Mouse (Mus musculus) CD4-positive, CD25-positive, alpha-beta regulatory T cell, adult 4 months (primary cell): Measurements from ENCODE around the gene Morn5. TPM values are rescaled to one million over a fixed set of nuclear protein-coding genes. Genes with fewer than 3 reads are reported as not detected.

ENCODE experiments used
- ATAC-seq: one replicate; pipeline ENCODE4 v1.8.0; 2017
- polyA plus RNA-seq, 2 experiments: library from polyadenylated mRNA; unstranded; fragments of 100-300 nt; shearing (Covaris generic); gene quantifications; one replicate each; pipeline ENCODE4 v1.2.1; 2017

The Morn5 gene
- polyA plus RNA-seq, 2 experiments from 2014 or later = not detected

- no peak for ATAC-seq
Observed at GRCm38 (mm10) chr2:36104956-36105741, 55.9 kb downstream of the Morn5 start, which contains the start of gene Lhx6. Gene Lhx6, minus strand, starts transcription at chr2:36105408.

- no peak for ATAC-seq
Observed at GRCm38 (mm10) chr2:36108615-36109014, 59.4 kb downstream of the Morn5 start.

- no peak for ATAC-seq
Observed at GRCm38 (mm10) chr2:36112632-36113031, 63.4 kb downstream of the Morn5 start.

- no peak for ATAC-seq
Observed at GRCm38 (mm10) chr2:36126795-36127429, 77.7 kb downstream of the Morn5 start.

- ATAC-seq = no peak
Observed at GRCm38 (mm10) chr2:36127973-36128372, 78.7 kb downstream of the Morn5 start.

GRCm38 (mm10) chr2:36129051-36129450 is 79.8 kb downstream of the Morn5 start:
- no peak for ATAC-seq

Other genes starting within 250 kb of the Morn5 start
- not detected for gene Ttll11, start 69.5 kb upstream of the Morn5 start, polyA plus RNA-seq
- gene Ndufa8, start 52 bp upstream of the Morn5 start, polyA plus RNA-seq = 100 to 1,000 TPM; 177 to 185 TPM
- not detected for gene Lhx6, start 56.0 kb downstream of the Morn5 start, polyA plus RNA-seq
- 10 to 100 TPM; 11.5 to 14.9 TPM for gene Mrrf, start 86.9 kb downstream of the Morn5 start, polyA plus RNA-seq
- 10 to 100 TPM; 50.5 to 61.5 TPM for gene Rbm18, start 87.3 kb downstream of the Morn5 start, polyA plus RNA-seq
- 1 to 10 TPM; 1.2 to 2.9 TPM for gene Ptgs1, start 181.0 kb downstream of the Morn5 start, polyA plus RNA-seq